ENCODE assay signal across 21 mouse cellular contexts in genomic region chr8:107757083-107757482, GRCm38 (mm10).
"Had no signal": no experiment of that assay in that cellular context is flagged by ENCODE, and none has a peak within 500 bp of the region (broad histone marks: within the 10 kb centered on the region; RNA-seq: fewer than 3 reads in every experiment).

No protein-coding gene starts in this region.

- H3K4me1 ChIP-seq: heart, embryonic 10.5 days; heart, embryonic 12.5 days; hindbrain, embryonic 15.5 days; limb, embryonic 13.5 days; limb, embryonic 15.5 days; liver, embryonic 12.5 days had no signal

- H3K4me3 ChIP-seq: heart, embryonic 10.5 days; heart, embryonic 12.5 days; hindbrain, embryonic 15.5 days; limb, embryonic 13.5 days; limb, embryonic 15.5 days; liver, embryonic 12.5 days had no signal

- H3K9ac ChIP-seq: forebrain, postnatal 0 days; heart, embryonic 12.5 days; hindbrain, embryonic 15.5 days; limb, embryonic 13.5 days; limb, embryonic 15.5 days; liver, embryonic 12.5 days; liver, embryonic 14.5 days had no signal

- H3K27me3 ChIP-seq: heart, embryonic 12.5 days; hindbrain, embryonic 15.5 days; limb, embryonic 13.5 days; limb, embryonic 15.5 days; liver, embryonic 12.5 days had no signal

- H3K27ac ChIP-seq: heart, embryonic 10.5 days; hindbrain, embryonic 15.5 days; limb, embryonic 13.5 days; limb, embryonic 15.5 days; liver, embryonic 12.5 days; liver, embryonic 14.5 days had no signal

- H3K9me3 ChIP-seq: heart, embryonic 10.5 days; hindbrain, embryonic 15.5 days; limb, embryonic 13.5 days; limb, embryonic 15.5 days; liver, embryonic 12.5 days had no signal

- H3K36me3 ChIP-seq: heart, embryonic 10.5 days; heart, embryonic 12.5 days; hindbrain, embryonic 15.5 days; limb, embryonic 13.5 days; limb, embryonic 15.5 days; liver, embryonic 12.5 days had no signal

- DNase-seq: forebrain, postnatal 0 days; gastrocnemius, postnatal 10 days; gastrocnemius, postnatal 25 days; heart, adult 18-20 months; heart, postnatal 10 days; heart, postnatal 4 days; kidney, adult 11 months; kidney, adult 9 months; kidney, postnatal 14 days; kidney, postnatal 36 days; layer of hippocampus, adult 9-11 months; layer of hippocampus, postnatal 36 days; left cerebral cortex, postnatal 4 days had no signal

- H3K4me2 ChIP-seq: heart, embryonic 12.5 days; hindbrain, embryonic 15.5 days; limb, embryonic 13.5 days; limb, embryonic 15.5 days; liver, embryonic 12.5 days had no signal

- ATAC-seq: forebrain, postnatal 0 days; intestine, embryonic 16.5 days; liver, embryonic 12.5 days had no signal
